Mouse (Mus musculus): Measurements from ENCODE around the gene Dclre1a. TPM values are rescaled to one million over a fixed set of nuclear protein-coding genes. Genes with fewer than 3 reads are reported as not detected.
A peak's percentile ranks its signal among the peaks of the same experiment; 100 is the strongest.

Gene Dclre1a
- total RNA-seq (2012; rRNA removed) (8.3 and 9.3 TPM in 2 replicates), total RNA-seq (2014; rRNA removed) (14.8 and 15.7 TPM in 2 replicates), polyA plus RNA-seq (2012; ENCODE audit: insufficient read length, low read depth) (11.4 and 13.1 TPM in 2 replicates)

DNA sequence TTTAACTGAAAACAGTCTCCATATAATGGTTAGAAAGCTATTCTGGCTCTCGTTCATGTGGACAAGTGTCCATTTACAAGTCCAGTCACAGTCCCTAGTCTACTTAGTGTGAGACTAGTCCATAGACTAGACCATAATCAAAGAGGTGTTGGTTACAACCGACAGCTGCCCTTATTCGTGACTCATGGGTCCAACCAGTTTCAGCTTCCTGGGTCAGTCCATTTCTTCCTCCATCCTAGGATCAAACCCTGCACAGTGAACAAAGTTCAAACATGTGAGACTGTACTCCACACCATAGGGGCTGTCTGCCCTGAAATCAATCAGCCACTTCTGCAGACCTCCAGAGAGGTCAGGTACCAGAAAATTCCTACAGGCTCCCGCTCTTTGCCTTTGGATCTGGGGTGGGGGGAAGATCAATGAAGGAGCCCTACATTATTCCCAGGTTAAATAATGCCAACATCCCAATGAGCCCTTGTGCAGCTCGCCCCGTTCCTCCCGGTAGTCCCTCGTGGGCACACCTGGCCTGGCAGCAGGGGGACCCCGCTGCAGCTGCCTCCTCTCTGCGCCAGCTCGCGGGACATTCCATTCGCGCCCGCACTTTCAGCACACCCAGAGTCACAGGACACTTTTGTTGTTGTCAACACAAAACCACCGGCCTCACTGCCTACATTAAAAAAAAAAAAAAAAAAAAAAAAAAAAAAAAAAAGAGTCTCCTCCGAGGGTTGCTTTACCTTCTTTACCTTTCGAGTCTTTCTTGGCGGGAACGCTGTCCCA, at the start of gene Dclre1a:
Gene Dclre1a (minus strand): TSS at position 767 of the 774 bp plus-strand sequence.
- TF ChIP-seq E2F4 (IDR thresholded peaks at IDR 0.05; ENCODE audit: insufficient replicate concordance, low read depth, low read length), result peak; percentile 94
- no peak for TF ChIP-seq ZMIZ1 (IDR thresholded peaks at IDR 0.05; ENCODE audit: low read depth, low read length)
- no peak for TF ChIP-seq JUND (conservative IDR thresholded peaks at IDR 0.05; ENCODE audit: low read depth, low read length)
- peak; percentile 56 for TF ChIP-seq NELFE (IDR thresholded peaks at IDR 0.05; ENCODE audit: low read depth, low read length)
- no peak; the same call in 1 of the 2 replicates for TF ChIP-seq ZC3H11A (IDR thresholded peaks at IDR 0.05; ENCODE audit: low read depth, low read length)
- peak; percentile 49 for TF ChIP-seq POLR2A (IDR thresholded peaks at IDR 0.05; ENCODE audit: low read depth, low read length)
- no peak for TF ChIP-seq JUN (IDR thresholded peaks at IDR 0.05; ENCODE audit: insufficient read depth, low read depth, low read length)
- TF ChIP-seq RCOR1 (conservative IDR thresholded peaks at IDR 0.05; ENCODE audit: low read depth, low read length), result no peak
- TF ChIP-seq EP300 (IDR thresholded peaks at IDR 0.05; ENCODE audit: low read length), result no peak
- TF ChIP-seq RAD21 (IDR thresholded peaks at IDR 0.05; ENCODE audit: low read depth, low read length), result no peak
- no peak for TF ChIP-seq USF2 (conservative IDR thresholded peaks at IDR 0.05; ENCODE audit: low read depth, low read length)
- no peak for TF ChIP-seq MYC (IDR thresholded peaks at IDR 0.05; ENCODE audit: low read depth, low read length)
- no peak for TF ChIP-seq HCFC1 (IDR thresholded peaks at IDR 0.05; ENCODE audit: low read depth, low read length)
- no peak for TF ChIP-seq KAT2A (IDR thresholded peaks at IDR 0.05; ENCODE audit: insufficient replicate concordance, low read length)
- no peak for TF ChIP-seq MAFK (IDR thresholded peaks at IDR 0.05; ENCODE audit: insufficient replicate concordance, low read length)
- peak; percentile 53; the same call in 1 of the 2 replicates for TF ChIP-seq BHLHE40 (IDR thresholded peaks at IDR 0.05; ENCODE audit: low read depth, low read length)
- no peak for TF ChIP-seq MEF2A (IDR thresholded peaks at IDR 0.05; ENCODE audit: borderline replicate concordance, low read depth, low read length)
- no peak for TF ChIP-seq USF1 (IDR thresholded peaks at IDR 0.05; ENCODE audit: low read depth, low read length)
- TF ChIP-seq NRF1 (IDR thresholded peaks at IDR 0.05; ENCODE audit: low read depth, low read length), result no peak
- no peak for TF ChIP-seq UBTF (IDR thresholded peaks at IDR 0.05; ENCODE audit: low read depth, low read length)
- TF ChIP-seq SIN3A (IDR thresholded peaks at IDR 0.05; ENCODE audit: low read length), result no peak
- peak; percentile 61 for TF ChIP-seq MXI1 (IDR thresholded peaks at IDR 0.05; ENCODE audit: low read depth, low read length)
- peak; percentile 15; the same call in 1 of the 2 replicates for TF ChIP-seq TCF12 (IDR thresholded peaks at IDR 0.05; ENCODE audit: low read depth, low read length)
- TF ChIP-seq TBP (conservative IDR thresholded peaks at IDR 0.05; ENCODE audit: low read depth, low read length), result no peak
- TF ChIP-seq ZKSCAN1 (IDR thresholded peaks at IDR 0.05; ENCODE audit: borderline replicate concordance, low read depth, low read length), result no peak
- no peak for TF ChIP-seq ELF1 (IDR thresholded peaks at IDR 0.05; ENCODE audit: low read depth, low read length)
- no peak; the same call in 1 of the 2 replicates for TF ChIP-seq MAZ (IDR thresholded peaks at IDR 0.05; ENCODE audit: low read depth, low read length)
- TF ChIP-seq CTCF (conservative IDR thresholded peaks at IDR 0.05 in 1 of 2, IDR thresholded peaks at IDR 0.05 in 1 of 2; ENCODE audit: low read depth in 2 of 2, low read length in 2 of 2), result peak in 1 of 2 experiments; percentile 28; a peak in 2 of 4 replicates
- TF ChIP-seq ETS1 (conservative IDR thresholded peaks at IDR 0.05; ENCODE audit: low read depth, low read length), result no peak
- peak; percentile 37; the same call in 1 of the 2 replicates for TF ChIP-seq IRF4 (IDR thresholded peaks at IDR 0.05; ENCODE audit: low read depth, low read length)
- TF ChIP-seq GABPA (IDR thresholded peaks at IDR 0.05; ENCODE audit: insufficient replicate concordance, low read depth, low read length), result no peak
- peak; percentile 74 for TF ChIP-seq ZNF384 (IDR thresholded peaks at IDR 0.05; ENCODE audit: low read depth, low read length)
- TF ChIP-seq PAX5 (IDR thresholded peaks at IDR 0.05; ENCODE audit: low read length), result no peak
- TF ChIP-seq CHD2 (IDR thresholded peaks at IDR 0.05; ENCODE audit: low read length), result no peak
- peak; percentile 7; the same call in 1 of the 2 replicates for TF ChIP-seq MAX (IDR thresholded peaks at IDR 0.05; ENCODE audit: low read length)
- no peak for TF ChIP-seq CHD1 (IDR thresholded peaks at IDR 0.05; ENCODE audit: low read depth, low read length)
- TF ChIP-seq POLR2AphosphoS2 (IDR thresholded peaks at IDR 0.05; ENCODE audit: low read depth, low read length), result no peak
- no peak for TF ChIP-seq SMC3 (IDR thresholded peaks at IDR 0.05; ENCODE audit: low read depth, low read length)
- H3K36me3 ChIP-seq (replicated peaks in 1 of 2; ENCODE audit: control insufficient read depth in 1 of 2, insufficient read depth in 1 of 2, low read length in 1 of 2), result peaks cover 19 to 42% of the 10 kb centered on the region in 2 experiments
- peak within 1 kb of the TSS; percentile 84 for H3K27ac ChIP-seq (ENCODE audit: insufficient read depth, low read depth)

More for the DNA sequence above, at the start of gene Dclre1a:
- in situ Hi-C loops (cut with MboI; ENCODE audit: low pct_ligation_motif_present, low pct_unique_long_range_greater_than_20kb, low sequenced_read_pairs) (no loop called here), dilution Hi-C loops (cut with MboI; ENCODE audit: extremely low pct_ligation_motif_present, extremely low pct_unique_long_range_greater_than_20kb, low sequenced_read_pairs) (no loop called here)
- Histone ChIP-seq H3K4me3 (replicated peaks in 1 of 3; ENCODE audit: low read depth in 2 of 3, low read length in 2 of 3, poor library complexity in 1 of 3) (peak within 1 kb of the TSS; percentile 88 to 98 (median 92)), H3K4me1 (ENCODE audit: control insufficient read depth in 1 of 2, insufficient read depth in 2 of 2) (peaks cover 0 to 44% of the 10 kb centered on the region in 2 experiments; a peak in 2 of 4 replicates), H3K9ac (ENCODE audit: insufficient read depth, low read depth) (peak within 1 kb of the TSS; percentile 89), H3K4me2 (ENCODE audit: insufficient read depth, low read depth, poor library complexity, severe bottlenecking) (peak within 1 kb of the TSS; percentile 98), H3K79me2 (replicated peaks; ENCODE audit: control insufficient read depth, extremely low read depth, insufficient read depth, poor library complexity, severe bottlenecking) (peaks cover 22% of the 10 kb centered on the region), H3K27me3 (replicated peaks) (no peaks in the 10 kb centered on the region), H3K9me3 (replicated peaks; ENCODE audit: low read length) (no peaks in the 10 kb centered on the region)
- peak; percentile 61 for DNase-seq (ENCODE audit: extremely low read depth)

Data from CH12.LX (cell line).